Mouse (Mus musculus): ENCODE measurements at regions not wholly inside any gene's neighbourhood (a gene's known extent, or its start where the extent isn't known, plus 50 kb on each side); places are given as distances from the start of the nearest gene placed in this dataset.
A peak's percentile ranks its signal among the peaks of the same experiment; 100 is the strongest.

DNA sequence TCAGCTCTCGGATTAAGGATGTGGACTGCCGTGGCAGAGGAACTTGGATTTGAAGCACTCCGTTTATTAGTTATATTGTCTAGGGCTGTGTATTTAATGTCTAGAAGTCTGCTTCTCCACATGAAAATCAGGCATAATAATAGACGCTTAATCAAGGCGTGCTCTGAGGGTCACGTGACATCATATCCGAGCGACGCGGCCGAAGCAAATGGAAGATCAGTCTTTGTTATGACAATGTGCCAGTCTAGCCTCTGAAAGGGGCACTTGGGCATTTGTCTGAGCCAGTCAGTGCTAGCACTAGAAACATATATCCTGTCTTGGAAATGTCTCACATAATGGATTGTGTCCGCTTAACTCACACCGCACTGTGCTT is 70.5 kb upstream of the Caprin1 start:
- Histone ChIP-seq H3K4me3 (ENCODE audit: low read depth, low read length) (no peak overlapping the region), H3K36me3 (ENCODE audit: control insufficient read depth, insufficient read depth, low read length) (no peaks in the 10 kb centered on the region), H3K4me1 (ENCODE audit: control insufficient read depth, insufficient read depth, low read length) (0 out of 2 replicates have a peak, but pooled peaks cover 2% of the 10 kb centered on the region), H3K27ac (ENCODE audit: low read depth, low read length) (no peak overlapping the region), H3K27me3 (replicated peaks; ENCODE audit: control insufficient read depth, insufficient read depth, low read length) (no peaks in the 10 kb centered on the region), H3K4me2 (ENCODE audit: low read length) (no peak overlapping the region), H3K9ac (ENCODE audit: low read length) (no peak overlapping the region), H3K9me3 (replicated peaks; ENCODE audit: control insufficient read depth, low read length) (no peaks in the 10 kb centered on the region)
- 92% methylated on average over 13 of the region's 13 CpGs for WGBS
- ATAC-seq (no peak), DNase-seq (ENCODE audit: low spot score) (no peak)

DNA sequence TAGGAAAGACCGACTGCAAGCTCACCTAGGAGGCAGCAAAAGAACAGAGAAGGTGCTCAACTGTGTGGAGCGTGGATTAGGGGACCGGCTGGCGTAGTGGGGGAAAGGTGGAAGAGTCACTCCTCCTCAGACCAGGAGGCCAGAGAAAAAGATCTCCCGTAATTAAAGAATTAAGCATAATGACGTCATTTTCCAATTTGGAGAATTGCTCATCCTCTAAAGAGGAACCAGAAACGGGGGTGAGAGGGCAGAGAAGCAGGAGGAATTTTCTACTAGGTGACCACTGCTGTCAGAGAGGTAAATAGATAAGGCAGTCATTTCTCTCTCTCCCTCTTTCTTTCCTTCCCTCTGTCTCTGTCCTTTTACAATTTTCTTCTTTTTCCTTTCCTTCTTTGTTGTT is 71.2 kb upstream of the Caprin1 start:
- Histone ChIP-seq H3K36me3 (ENCODE audit: control insufficient read depth, insufficient read depth, low read length) (no peaks in the 10 kb centered on the region), H3K4me3 (ENCODE audit: low read depth, low read length) (no peak overlapping the region), H3K4me1 (ENCODE audit: control insufficient read depth, insufficient read depth, low read length) (0 out of 2 replicates have a peak, but pooled peaks cover 2% of the 10 kb centered on the region), H3K9me3 (replicated peaks; ENCODE audit: control insufficient read depth, low read length) (no peaks in the 10 kb centered on the region), H3K9ac (ENCODE audit: low read length) (no peak overlapping the region), H3K4me2 (ENCODE audit: low read length) (no peak overlapping the region), H3K27ac (ENCODE audit: low read depth, low read length) (no peak overlapping the region), H3K27me3 (replicated peaks; ENCODE audit: control insufficient read depth, insufficient read depth, low read length) (no peaks in the 10 kb centered on the region)
- 60% methylated on average over 7 of the region's 7 CpGs for WGBS
- no peak for DNase-seq (ENCODE audit: low spot score)
- ATAC-seq, result no peak

DNA sequence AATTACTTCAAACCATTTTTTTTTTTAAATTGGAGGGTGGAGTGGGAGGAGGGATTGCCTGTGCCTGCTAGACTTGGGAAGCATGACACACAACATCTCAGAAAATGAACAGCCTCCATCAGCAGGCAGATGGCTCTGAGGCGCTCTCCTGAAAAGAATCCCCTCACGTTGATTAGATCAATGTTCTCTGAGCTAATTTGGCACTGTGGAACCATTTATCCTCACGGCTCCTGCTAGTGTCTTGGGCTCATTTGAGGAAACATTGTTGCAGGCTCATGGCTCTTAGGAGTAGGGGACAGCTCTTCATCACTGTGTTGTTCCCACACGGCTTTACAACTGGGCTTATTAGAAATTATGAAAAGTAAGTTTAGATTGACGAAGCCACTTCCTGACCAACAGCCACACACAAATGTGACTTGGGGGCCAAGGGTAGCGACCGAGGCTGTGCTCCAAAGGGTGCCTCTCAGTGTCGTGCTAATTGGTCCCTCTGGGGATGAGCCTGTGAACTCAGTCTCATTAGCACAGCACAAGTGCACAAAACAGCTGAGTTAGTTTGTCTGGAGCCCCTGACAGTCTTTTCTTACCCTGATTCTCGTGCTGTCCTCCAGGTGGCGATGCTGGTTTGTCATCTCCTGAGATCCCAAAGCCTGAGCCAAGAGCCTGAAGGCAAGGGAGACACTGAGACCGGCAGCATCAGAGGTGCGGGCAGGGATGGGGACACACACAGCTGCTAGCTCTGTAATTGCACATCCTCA is 74.2 kb upstream of the Caprin1 start:
- H3K27ac ChIP-seq (ENCODE audit: low read depth, low read length), result no peak overlapping the region
- peak; percentile 84 for ATAC-seq
- H3K4me3 ChIP-seq (ENCODE audit: low read depth, low read length), result no peak overlapping the region
- H3K4me1 ChIP-seq (ENCODE audit: control insufficient read depth, insufficient read depth, low read length), result 0 out of 2 replicates have a peak, but pooled peaks cover 2% of the 10 kb centered on the region
- no peaks in the 10 kb centered on the region for H3K27me3 ChIP-seq (replicated peaks; ENCODE audit: control insufficient read depth, insufficient read depth, low read length)
- WGBS, result 9% methylated on average over 12 of the region's 12 CpGs
- peak; percentile 92 for DNase-seq (ENCODE audit: low spot score)
- H3K36me3 ChIP-seq (ENCODE audit: control insufficient read depth, insufficient read depth, low read length), result no peaks in the 10 kb centered on the region
- H3K4me2 ChIP-seq (ENCODE audit: low read length), result no peak overlapping the region
- H3K9ac ChIP-seq (ENCODE audit: low read length), result no peak overlapping the region
- no peaks in the 10 kb centered on the region for H3K9me3 ChIP-seq (replicated peaks; ENCODE audit: control insufficient read depth, low read length)

DNA sequence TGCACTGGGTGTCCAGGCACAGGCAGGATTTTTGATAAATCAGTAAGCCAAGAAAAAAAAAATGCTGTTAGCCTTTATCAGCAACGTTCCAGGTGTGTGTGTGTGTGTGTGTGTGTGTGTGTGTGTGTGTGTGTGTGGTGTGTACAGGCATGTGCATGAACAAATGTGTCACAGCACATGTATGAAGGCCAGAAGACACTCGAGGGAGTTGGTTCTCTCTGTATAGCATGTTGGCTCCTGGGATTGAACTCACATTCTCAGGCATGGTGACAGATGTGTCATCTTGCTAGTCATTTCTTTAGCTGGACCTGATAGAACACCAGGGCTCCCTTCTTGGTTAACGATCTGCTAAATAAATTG is 74.8 kb upstream of the Caprin1 start:
- Histone ChIP-seq H3K9me3 (replicated peaks; ENCODE audit: control insufficient read depth, low read length) (no peaks in the 10 kb centered on the region), H3K27ac (ENCODE audit: low read depth, low read length) (no peak overlapping the region), H3K4me1 (ENCODE audit: control insufficient read depth, insufficient read depth, low read length) (0 out of 2 replicates have a peak, but pooled peaks cover 2% of the 10 kb centered on the region), H3K9ac (ENCODE audit: low read length) (no peak overlapping the region), H3K27me3 (replicated peaks; ENCODE audit: control insufficient read depth, insufficient read depth, low read length) (no peaks in the 10 kb centered on the region), H3K4me2 (ENCODE audit: low read length) (no peak overlapping the region), H3K36me3 (ENCODE audit: control insufficient read depth, insufficient read depth, low read length) (no peaks in the 10 kb centered on the region), H3K4me3 (ENCODE audit: low read depth, low read length) (no peak overlapping the region)
- DNase-seq (ENCODE audit: low spot score) (no peak), ATAC-seq (peak; percentile 13; the same call in 1 of the 2 replicates)
- WGBS, result 54% methylated on average over 3 of the region's 3 CpGs

DNA sequence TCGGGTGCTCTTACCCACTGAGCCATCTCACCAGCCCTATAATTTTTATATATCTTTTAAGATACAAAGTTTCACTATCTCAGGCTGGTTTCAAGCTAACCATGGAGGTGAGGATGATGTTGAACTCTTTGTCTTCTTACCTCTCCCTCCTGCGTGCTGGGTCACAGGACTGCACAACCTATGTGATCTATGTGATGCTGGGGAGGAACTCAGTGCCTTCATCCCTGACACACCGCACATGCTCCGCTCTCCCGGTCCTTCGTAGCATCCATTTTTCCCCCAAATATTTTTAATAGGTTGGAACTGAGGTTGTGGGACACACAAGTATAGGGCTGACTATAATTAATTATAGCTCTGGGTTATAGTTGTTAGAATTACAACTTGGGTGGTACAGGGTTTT is 75.9 kb upstream of the Caprin1 start:
- WGBS, result 91% methylated on average over 6 of the region's 6 CpGs
- H3K4me2 ChIP-seq (ENCODE audit: low read length), result no peak overlapping the region
- no peak overlapping the region for H3K27ac ChIP-seq (ENCODE audit: low read depth, low read length)
- H3K9ac ChIP-seq (ENCODE audit: low read length), result no peak overlapping the region
- ATAC-seq, result no peak
- H3K27me3 ChIP-seq (replicated peaks; ENCODE audit: control insufficient read depth, insufficient read depth, low read length), result no peaks in the 10 kb centered on the region
- H3K36me3 ChIP-seq (ENCODE audit: control insufficient read depth, insufficient read depth, low read length), result no peaks in the 10 kb centered on the region
- H3K4me3 ChIP-seq (ENCODE audit: low read depth, low read length), result no peak overlapping the region
- DNase-seq (ENCODE audit: low spot score), result no peak
- H3K9me3 ChIP-seq (replicated peaks; ENCODE audit: control insufficient read depth, low read length), result no peaks in the 10 kb centered on the region
- H3K4me1 ChIP-seq (ENCODE audit: control insufficient read depth, insufficient read depth, low read length), result 0 out of 2 replicates have a peak, but pooled peaks cover 2% of the 10 kb centered on the region

DNA sequence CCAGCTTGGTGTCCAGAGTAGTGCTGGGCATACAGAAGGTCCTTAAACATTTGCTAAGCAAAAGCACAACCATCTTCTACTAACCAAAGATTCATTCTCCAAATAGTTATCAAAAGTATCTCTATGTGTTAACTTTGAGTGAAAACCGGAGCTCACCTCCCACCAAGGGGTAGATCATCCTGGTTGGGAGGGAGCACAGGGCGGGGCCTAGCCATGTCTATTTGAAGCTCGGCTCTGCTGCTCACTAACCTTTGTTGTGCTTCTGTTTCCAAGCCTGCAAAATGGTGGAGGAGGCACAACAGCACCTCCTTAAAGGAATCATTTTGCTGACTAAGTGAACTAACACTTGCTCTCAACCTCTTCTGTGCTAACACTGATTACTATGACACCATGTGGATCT is 77.0 kb upstream of the Caprin1 start:
- no peak for ATAC-seq
- Histone ChIP-seq H3K9ac (ENCODE audit: low read length) (no peak overlapping the region), H3K36me3 (ENCODE audit: control insufficient read depth, insufficient read depth, low read length) (no peaks in the 10 kb centered on the region), H3K27ac (ENCODE audit: low read depth, low read length) (no peak overlapping the region), H3K4me2 (ENCODE audit: low read length) (no peak overlapping the region), H3K4me3 (ENCODE audit: low read depth, low read length) (no peak overlapping the region), H3K4me1 (ENCODE audit: control insufficient read depth, insufficient read depth, low read length) (0 out of 2 replicates have a peak, but pooled peaks cover 2% of the 10 kb centered on the region), H3K27me3 (replicated peaks; ENCODE audit: control insufficient read depth, insufficient read depth, low read length) (no peaks in the 10 kb centered on the region), H3K9me3 (replicated peaks; ENCODE audit: control insufficient read depth, low read length) (no peaks in the 10 kb centered on the region)
- WGBS, result 69% methylated on average over 3 of the region's 3 CpGs
- DNase-seq (ENCODE audit: low spot score), result no peak

DNA sequence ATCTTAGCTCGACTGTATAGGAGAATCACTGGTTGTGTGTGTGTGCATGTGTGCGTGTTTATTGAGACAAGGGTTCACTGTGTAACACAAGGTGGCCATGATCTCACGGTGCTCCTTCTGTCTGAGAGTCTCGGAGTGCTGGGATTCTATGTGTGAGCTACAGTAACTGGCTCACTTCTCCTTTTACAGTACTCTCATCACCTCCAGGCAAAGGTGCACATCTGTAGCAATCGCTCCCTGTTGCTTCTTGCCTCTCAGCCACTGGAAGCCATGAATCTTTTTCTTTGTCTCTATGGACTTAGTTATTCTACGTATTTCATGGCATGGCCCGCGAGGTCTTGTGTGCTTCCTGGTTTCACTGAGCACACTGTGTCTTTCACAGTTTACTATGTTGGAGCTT is 78.3 kb upstream of the Caprin1 start:
- H3K36me3 ChIP-seq (ENCODE audit: control insufficient read depth, insufficient read depth, low read length), result no peaks in the 10 kb centered on the region
- no peaks in the 10 kb centered on the region for H3K27me3 ChIP-seq (replicated peaks; ENCODE audit: control insufficient read depth, insufficient read depth, low read length)
- H3K9me3 ChIP-seq (replicated peaks; ENCODE audit: control insufficient read depth, low read length), result no peaks in the 10 kb centered on the region
- H3K4me1 ChIP-seq (ENCODE audit: control insufficient read depth, insufficient read depth, low read length), result 0 out of 2 replicates have a peak, but pooled peaks cover 2% of the 10 kb centered on the region
- DNase-seq (ENCODE audit: low spot score), result no peak
- no peak overlapping the region for H3K4me2 ChIP-seq (ENCODE audit: low read length)
- H3K27ac ChIP-seq (ENCODE audit: low read depth, low read length), result no peak overlapping the region
- H3K9ac ChIP-seq (ENCODE audit: low read length), result no peak overlapping the region
- WGBS, result 89% methylated on average over 8 of the region's 8 CpGs
- no peak for ATAC-seq
- no peak overlapping the region for H3K4me3 ChIP-seq (ENCODE audit: low read depth, low read length)

DNA sequence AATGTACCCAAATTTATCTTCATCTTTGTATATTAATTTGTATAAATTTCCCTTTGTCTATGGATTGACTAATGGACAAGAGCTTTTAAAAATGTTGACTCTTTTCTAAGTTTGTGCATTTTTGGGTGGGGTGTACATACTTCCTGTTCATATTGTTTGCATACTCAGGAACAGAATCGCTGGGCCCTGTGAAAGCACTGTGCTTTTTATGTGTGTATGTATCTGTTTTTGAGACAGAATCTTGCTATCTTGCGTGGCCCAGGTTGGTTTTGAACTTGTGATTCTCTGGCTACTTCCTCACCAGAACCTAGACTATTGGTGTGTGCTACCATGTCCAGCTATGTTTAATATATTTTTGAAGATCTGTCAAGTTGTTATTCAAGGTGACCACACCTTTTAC is 78.8 kb upstream of the Caprin1 start:
- WGBS, result 90% methylated on average over 2 of the region's 2 CpGs
- ATAC-seq, result no peak

DNA sequence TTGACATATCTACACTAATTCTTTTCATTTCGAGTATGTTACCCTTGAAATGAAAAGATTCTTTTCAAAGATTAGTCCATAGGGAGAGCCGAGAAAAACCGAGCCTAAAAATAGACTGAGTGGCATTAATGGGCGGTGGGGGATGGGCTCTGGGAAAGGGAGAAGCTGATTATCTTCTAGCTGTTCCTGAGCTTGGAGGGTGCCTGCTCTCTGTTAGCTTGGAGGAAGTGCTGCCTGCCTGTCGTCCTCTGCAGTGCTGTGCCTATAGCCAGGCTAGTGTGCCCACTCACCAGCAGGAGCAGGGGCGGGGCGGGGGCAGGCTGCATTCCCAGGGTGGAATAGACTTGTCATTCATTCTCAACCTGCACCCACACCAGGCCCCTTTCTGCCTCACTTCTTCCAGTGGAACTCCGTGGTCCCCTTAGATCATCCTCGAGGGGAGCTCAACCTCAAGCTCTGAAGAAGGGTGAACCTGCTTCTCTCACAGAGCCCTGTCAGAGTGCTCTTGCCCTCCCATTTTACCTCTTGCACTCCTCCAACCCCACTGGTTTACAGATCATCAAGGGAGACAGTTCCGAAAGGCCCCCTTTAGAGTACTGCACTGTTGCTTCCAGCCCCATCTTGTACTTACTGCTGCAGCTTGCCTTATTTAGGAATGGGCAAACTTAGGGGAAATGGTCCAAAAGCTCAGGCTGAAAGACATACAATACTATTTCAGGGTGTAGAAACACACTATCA is 76.6 kb upstream of the Lmo2 start:
- peaks cover 5% of the 10 kb centered on the region for H3K4me1 ChIP-seq (ENCODE audit: control insufficient read depth, insufficient read depth, low read length)
- peak; percentile 75 for ATAC-seq
- H3K9ac ChIP-seq (ENCODE audit: low read length), result no peak overlapping the region
- 17% methylated on average over 10 of the region's 10 CpGs for WGBS
- H3K27ac ChIP-seq (ENCODE audit: low read depth, low read length), result peak overlapping the region; percentile 49; the same call in 1 of the 2 replicates
- peak; percentile 72 for DNase-seq (ENCODE audit: low spot score)
- no peak overlapping the region for H3K4me2 ChIP-seq (ENCODE audit: low read length)
- no peaks in the 10 kb centered on the region for H3K27me3 ChIP-seq (replicated peaks; ENCODE audit: control insufficient read depth, insufficient read depth, low read length)
- no peaks in the 10 kb centered on the region for H3K9me3 ChIP-seq (replicated peaks; ENCODE audit: control insufficient read depth, low read length)
- no peak overlapping the region for H3K4me3 ChIP-seq (ENCODE audit: low read depth, low read length)
- no peaks in the 10 kb centered on the region for H3K36me3 ChIP-seq (ENCODE audit: control insufficient read depth, insufficient read depth, low read length)

More for the DNA sequence above, 78.8 kb upstream of the Caprin1 start:
- H3K9me3 ChIP-seq (replicated peaks; ENCODE audit: control insufficient read depth, low read length), result no peaks in the 10 kb centered on the region
- no peaks in the 10 kb centered on the region for H3K36me3 ChIP-seq (ENCODE audit: control insufficient read depth, insufficient read depth, low read length)
- H3K4me1 ChIP-seq (ENCODE audit: control insufficient read depth, insufficient read depth, low read length), result peaks cover 6% of the 10 kb centered on the region
- H3K4me3 ChIP-seq (ENCODE audit: low read depth, low read length), result no peak overlapping the region
- no peak overlapping the region for H3K27ac ChIP-seq (ENCODE audit: low read depth, low read length)
- no peaks in the 10 kb centered on the region for H3K27me3 ChIP-seq (replicated peaks; ENCODE audit: control insufficient read depth, insufficient read depth, low read length)
- H3K9ac ChIP-seq (ENCODE audit: low read length), result no peak overlapping the region
- no peak overlapping the region for H3K4me2 ChIP-seq (ENCODE audit: low read length)
- no peak for DNase-seq (ENCODE audit: low spot score)
